Comparison of ENCODE assay signal across 2 mouse cellular contexts in the genomic region with DNA sequence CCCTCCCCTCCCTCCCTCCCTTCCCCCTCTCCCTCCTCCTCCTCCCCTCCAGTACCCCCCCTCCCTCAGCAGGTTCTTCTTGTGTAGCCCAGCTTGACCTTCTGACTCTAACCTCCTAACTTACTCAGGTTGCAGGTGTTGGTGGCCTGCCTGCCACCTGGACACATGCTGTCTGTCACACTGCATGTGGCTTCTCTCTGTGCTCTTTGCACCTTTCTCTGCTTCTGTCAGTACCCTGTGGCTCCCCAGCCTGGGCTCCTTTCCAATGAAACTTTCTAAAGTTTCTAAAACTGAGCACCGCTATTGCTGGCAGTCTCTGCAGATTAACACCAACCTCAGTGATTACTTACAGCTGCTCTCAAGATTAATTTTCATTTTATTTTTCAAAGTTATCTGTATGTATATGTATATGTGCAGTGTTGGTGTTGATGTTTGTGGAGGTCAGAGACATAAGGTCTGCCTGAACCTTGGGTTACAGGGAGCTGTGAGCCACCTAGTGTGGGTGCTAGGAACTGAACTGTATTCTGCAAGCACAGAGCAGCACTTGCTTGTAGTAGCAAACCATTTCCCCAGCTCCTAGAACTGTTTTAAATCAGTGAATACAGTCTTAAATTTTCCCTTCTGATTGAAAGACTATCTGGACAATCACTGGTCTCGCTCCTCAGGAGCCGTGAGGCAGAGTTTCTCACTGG.
TF ChIP-seq lines count a peak whose summit lies in the region.

No protein-coding gene starts in this region.

TF ChIP-seq in C2C12, 6 proteins besides CTCF, POLR2A, EP300 and RAD21:
- TF ChIP-seq MAX (IDR thresholded peaks at IDR 0.05) (no peak), MYOD1 (IDR thresholded peaks at IDR 0.05; ENCODE audit: control insufficient read depth, insufficient read length, low read depth) (no peak), CEBPB (IDR thresholded peaks at IDR 0.05; ENCODE audit: low read depth) (no peak), MYOG (IDR thresholded peaks at IDR 0.05; ENCODE audit: control insufficient read depth, extremely low read depth, insufficient read length) (no peak), USF1 (IDR thresholded peaks at IDR 0.05; ENCODE audit: low read depth) (no peak), FOSL1 (IDR thresholded peaks at IDR 0.05; ENCODE audit: insufficient read depth, low read length, poor library complexity, severe bottlenecking) (no peak)

TF ChIP-seq in MEL, 35 proteins besides CTCF, POLR2A, EP300 and RAD21:
- TF ChIP-seq SMC3 (IDR thresholded peaks at IDR 0.05; ENCODE audit: low read depth, low read length): peak; percentile 67
- no peak for TF ChIP-seq NELFE (IDR thresholded peaks at IDR 0.05; ENCODE audit: low read depth, low read length)
